Mouse (Mus musculus) lung, adult 2 months (tissue): ENCODE data around the gene Tnmd.

Experiments
- CTCF ChIP-seq: fragments of 200-500 bp; IDR thresholded peaks from 2 replicates; pipeline ENCODE4 v1.5.1; 2011; ENCODE audit warnings: mild to moderate bottlenecking, low read length, control low read depth; ENCODE audit not compliant: insufficient read depth
- POLR2A ChIP-seq: fragments of 200-500 bp; IDR thresholded peaks from 2 replicates; pipeline ENCODE4 v1.6.1; 2011; ENCODE audit warnings: low read depth, mild to moderate bottlenecking, control low read depth, low read length, borderline replicate concordance; ENCODE audit errors: extremely low read depth

DNA sequence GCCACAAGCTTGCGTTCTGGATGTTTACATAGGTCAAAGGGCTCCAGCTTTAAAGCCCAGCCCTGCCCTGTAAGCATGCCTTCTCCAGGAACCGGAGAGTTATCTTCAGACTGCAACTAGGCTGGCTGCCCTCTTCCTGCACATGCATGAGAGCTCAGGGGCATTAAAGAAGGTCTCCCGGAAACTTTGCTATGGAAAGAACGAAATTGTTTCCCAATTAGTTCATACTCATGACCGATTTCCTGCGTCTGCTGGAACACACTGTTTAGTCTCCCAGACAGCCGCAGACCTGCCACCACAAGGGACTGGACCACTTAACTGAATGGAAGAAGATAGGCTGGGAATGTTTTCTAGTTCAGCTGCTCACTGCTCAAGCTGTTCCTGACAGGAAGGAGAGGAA, 63.4 kb downstream of the Tnmd start:
- TF ChIP-seq CTCF (no peak), POLR2A (no peak)
